Mouse (Mus musculus) megakaryocyte progenitor cell, adult 5-6 weeks (primary cell): ENCODE measurements around the gene S100a6. TPM values are rescaled to one million over a fixed set of nuclear protein-coding genes. Genes with fewer than 3 reads are reported as not detected.
A peak's percentile ranks its signal among the peaks of the same experiment; 100 is the strongest.

Experiments
- ATAC-seq: replicated peaks from 2 replicates; pipeline ENCODE4 v1.8.0; 2016; ENCODE audit warnings: mild to moderate bottlenecking, moderate TSS enrichment, inconsistent platforms; ENCODE audit not compliant: poor library complexity
- total RNA-seq, 2 experiments: library from RNA; stranded (forward) in 1 of 2; stranded (reverse) in 1 of 2; fragments of 157-497, 149-512 nt in 1 of 2; fragments of 200-1000 nt in 1 of 2; gene quantifications; 2 replicates each; pipeline versions ENCODE4 v1.2.3 to v1.2.4; 2015 to 2017

The S100a6 gene
- total RNA-seq, 2 experiments from 2014 or later, result 21.3 to 31.2 TPM

- ATAC-seq, result no peak
Observed at GRCm38 (mm10) chr3:90600458-90601195, 12.1 kb upstream of the S100a6 start.

GRCm38 (mm10) chr3:90601486-90602110 is 11.1 kb upstream of the S100a6 start, which contains the start of gene Gm42674:
TSS of gene Gm42674 (plus strand) at chr3:90601904.
- ATAC-seq, result no peak

GRCm38 (mm10) chr3:90603623-90604022 is 9.1 kb upstream of the S100a6 start, which contains the start of gene S100a4:
TSS of gene S100a4 (plus strand) at chr3:90603771.
- peak; percentile 81 for ATAC-seq

DNA sequence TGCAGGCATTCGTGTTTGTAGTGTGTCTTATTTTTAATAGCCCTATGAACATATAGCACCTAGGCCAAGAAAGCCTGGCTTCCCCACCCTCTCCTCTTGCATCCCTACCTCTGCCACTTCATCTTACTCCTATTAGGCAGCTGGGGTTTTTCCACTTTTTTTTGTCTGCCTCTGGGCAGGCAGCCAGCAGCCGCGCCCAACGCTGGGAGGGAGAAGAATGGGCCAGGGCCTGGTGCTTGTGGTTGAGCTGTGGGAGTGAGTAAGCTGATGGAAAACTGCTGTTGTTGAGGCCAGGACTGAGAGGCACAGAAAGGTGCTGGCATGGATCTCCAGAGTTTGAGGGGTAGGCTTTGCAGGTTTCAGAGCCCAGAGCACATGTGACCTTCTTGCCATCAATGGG is 8.3 kb upstream of the S100a6 start:
- ATAC-seq, result peak; percentile 67

GRCm38 (mm10) chr3:90605049-90605448 is 7.6 kb upstream of the S100a6 start:
- peak; percentile 19; the same call in 1 of the 2 replicates for ATAC-seq

DNA sequence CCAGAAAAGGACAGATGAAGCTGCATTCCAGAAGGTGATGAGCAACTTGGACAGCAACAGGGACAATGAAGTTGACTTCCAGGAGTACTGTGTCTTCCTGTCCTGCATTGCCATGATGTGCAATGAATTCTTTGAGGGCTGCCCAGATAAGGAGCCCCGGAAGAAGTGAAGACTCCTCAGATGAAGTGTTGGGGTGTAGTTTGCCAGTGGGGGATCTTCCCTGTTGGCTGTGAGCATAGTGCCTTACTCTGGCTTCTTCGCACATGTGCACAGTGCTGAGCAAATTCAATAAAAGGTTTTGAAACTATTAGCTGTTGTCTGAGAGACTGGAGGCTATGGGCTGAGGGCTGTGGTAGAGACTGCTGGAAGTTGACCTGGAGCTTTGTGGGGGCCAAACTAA is 6.9 kb upstream of the S100a6 start:
- ATAC-seq, result no peak

GRCm38 (mm10) chr3:90606185-90606584 is 6.5 kb upstream of the S100a6 start:
- ATAC-seq, result no peak

- no peak for ATAC-seq
Observed at GRCm38 (mm10) chr3:90607361-90607760, 5.3 kb upstream of the S100a6 start.

DNA sequence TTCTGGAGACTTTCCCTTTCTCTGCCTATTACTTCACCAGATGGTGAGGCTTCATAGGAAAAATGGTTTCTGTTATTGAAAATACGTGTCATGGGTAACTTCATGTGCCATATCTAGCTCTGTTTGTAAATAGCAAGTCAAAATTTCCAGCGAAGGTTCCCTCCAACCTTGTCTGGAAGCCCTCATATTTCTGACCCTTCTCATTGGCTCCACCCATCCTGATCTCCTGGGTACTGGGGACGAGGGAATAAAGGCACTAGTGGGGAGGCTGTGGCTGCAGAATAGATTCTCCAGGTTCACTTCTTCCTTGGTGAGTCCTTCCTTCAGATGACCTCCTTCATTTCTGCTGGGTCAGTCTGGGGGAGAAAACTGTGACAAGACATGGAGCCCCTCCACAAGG is 4.5 kb upstream of the S100a6 start, which contains the start of gene S100a5:
Gene S100a5, plus strand, starts transcription at position 301 of the 400 bp plus-strand sequence.
- no peak for ATAC-seq

DNA sequence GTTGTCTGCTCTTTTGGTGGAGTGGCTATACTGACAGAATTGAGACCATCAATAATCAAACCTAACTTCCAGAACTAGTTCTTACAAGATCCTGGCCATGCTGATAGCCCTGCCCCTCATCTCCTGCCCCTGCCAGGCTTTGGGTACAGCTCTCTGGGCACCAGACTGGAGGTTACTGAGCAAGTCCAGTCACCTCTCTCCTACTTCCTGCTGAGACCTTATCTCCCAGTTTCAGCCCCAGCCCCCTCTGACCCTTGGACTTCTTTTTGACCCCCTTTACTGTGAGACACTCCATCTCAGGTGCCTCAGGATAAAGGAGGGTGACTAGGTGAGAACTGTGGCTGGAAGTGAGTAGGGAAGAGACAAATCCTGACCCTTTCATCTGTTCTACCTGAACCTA is 3.6 kb upstream of the S100a6 start:
- ATAC-seq, result no peak

- ATAC-seq, result no peak
Observed at GRCm38 (mm10) chr3:90611494-90611893, 1.2 kb upstream of the S100a6 start.

DNA sequence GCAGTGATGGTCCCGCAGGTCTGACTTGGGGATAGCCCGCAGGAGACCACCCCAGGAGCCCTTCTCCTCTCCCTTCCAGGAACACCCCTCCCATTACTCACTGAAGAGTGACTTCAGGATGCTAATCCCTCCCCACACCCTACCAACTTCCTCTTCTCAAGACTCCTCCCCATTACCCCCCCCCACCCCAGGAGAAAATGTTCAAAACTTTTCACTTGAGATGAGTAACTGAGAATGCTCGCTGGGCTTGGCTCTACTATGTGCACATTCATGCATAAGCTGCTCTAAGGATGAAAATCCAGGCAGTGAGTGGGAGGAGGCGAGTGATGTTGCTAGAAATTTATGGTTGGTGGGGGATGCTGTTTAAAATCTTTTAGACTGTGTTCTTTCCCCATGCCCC is 621 bp upstream of the S100a6 start:
- ATAC-seq, result peak; percentile 32; the same call in 1 of the 2 replicates

DNA sequence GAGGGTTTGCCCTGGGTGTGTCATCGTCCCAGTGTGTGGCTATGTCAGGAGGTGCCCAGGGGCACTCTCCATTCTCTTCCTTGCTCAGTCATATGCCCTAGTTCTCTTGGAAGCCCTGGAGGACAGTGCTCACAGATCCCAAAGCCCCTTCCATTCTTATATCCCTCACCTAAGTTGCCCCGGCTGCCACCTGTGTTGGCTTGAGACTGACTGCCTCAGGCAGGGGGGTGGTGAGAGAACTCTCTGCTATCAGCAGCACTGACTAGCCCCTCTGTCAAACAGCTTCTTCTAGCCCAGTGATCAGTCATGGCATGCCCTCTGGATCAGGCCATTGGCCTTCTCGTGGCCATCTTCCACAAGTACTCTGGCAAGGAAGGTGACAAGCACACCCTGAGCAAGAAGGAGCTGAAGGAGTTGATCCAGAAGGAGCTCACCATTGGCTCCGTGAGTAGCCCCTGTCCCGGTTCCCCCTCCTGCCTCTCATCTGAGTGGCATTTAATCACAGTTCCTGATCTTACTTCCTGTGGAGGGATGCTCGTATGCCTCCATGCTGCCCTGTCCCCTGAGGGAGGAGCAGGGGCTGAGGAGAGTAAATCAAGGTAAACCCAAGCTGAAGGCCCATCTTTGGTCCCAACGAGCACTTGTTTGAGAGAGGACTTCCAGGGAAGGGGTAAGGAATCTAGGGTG is 922 bp downstream of the S100a6 start:
- no peak for ATAC-seq

DNA sequence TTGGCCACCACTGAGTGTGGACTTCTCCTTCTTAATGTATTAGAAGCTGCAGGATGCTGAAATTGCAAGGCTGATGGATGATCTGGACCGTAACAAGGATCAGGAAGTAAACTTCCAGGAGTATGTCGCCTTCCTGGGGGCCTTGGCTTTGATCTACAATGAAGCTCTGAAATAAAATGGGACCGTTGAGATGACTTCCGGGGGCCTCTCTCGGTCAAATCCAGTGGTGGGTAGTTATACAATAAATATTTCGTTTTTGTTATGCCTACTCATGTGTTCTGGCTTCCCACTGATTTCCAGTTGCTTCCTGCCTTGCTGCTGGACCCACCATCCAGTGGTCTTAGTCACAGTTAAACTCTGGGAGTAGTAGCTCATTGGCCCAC is 1.5 kb downstream of the S100a6 start:
- ATAC-seq, result no peak

- no peak for ATAC-seq
Observed at GRCm38 (mm10) chr3:90614611-90615251, 2.0 kb downstream of the S100a6 start.

DNA sequence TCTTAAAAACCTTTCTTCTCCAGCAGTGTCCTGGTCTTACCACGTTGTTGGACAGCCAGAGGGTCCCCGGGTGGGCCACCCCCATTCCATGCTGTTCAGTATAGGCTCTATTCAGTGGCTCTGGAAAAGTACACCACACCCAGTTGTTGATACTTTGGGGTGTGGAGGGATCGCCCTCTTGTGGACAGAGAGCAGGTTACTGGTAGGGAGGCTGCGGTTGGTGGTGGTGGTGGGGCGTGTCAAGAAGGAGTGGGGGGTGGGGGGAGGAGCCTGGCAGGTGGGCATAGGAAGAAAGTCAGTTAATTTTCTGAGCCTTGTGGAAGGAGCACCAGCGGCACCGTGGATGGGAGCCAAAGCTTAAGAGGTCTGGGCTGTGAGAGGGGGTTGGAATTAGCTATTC is 2.7 kb downstream of the S100a6 start:
- peak; percentile 84 for ATAC-seq

DNA sequence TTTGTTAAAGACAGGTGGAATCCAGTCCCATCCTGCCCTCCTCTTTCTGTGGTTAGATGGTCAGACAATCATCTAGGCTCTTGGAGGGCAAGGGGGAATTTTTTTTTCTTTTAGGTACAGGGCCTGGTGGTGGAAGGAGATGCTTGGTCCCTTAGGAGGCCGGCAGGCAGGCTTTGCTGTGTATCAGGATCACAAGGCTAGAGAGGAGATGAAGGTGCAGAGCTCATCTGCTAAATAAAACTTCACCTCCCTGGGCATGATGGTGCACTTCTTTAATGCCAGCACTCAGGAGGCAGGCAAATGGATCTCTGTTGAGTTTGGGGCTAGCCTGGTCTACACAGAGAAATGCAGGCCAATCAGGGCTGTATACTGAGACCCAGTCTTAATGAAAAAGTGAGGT is 3.2 kb downstream of the S100a6 start:
- no peak for ATAC-seq

DNA sequence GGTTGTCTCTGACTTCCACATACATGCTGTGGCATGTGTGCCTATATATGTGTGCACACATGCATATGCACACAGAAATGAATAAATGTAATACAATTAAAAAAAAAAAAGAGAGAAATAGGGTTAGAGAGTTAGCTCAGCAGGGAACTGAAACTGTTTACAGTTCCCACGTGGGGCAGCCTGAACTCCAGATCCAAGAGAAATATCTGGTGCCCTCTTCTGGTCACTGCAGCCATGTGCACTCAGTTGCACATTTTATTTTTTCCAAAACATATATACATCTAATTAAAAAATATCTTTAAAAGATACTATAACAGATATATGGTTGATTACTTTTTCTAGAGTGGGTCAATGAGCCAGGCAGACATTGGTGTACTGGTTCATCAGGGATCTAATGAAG is 4.9 kb downstream of the S100a6 start:
- peak; percentile 46; the same call in 1 of the 2 replicates for ATAC-seq

DNA sequence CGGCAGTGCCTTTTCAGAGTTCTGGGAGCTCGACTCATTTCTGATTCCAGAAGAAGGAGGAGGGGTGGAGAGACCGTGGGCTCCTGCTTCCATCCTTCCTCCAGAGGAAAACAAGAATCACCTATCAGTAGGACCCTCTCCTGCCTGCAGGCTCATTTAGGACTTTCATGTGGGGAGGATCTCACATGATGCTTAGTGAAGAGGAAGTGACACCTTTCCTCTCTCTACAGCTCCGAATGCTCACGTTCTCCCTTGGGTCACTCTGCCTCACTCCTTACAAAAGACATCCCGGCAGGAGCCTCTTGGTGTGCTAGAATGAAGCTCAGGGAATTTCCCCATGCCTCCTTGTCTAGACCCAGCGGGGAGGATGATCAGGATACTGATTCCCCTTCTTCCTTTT is 8.9 kb downstream of the S100a6 start:
- ATAC-seq, result 0 out of 2 replicates have a peak, but pooled peaks have one; percentile 31

DNA sequence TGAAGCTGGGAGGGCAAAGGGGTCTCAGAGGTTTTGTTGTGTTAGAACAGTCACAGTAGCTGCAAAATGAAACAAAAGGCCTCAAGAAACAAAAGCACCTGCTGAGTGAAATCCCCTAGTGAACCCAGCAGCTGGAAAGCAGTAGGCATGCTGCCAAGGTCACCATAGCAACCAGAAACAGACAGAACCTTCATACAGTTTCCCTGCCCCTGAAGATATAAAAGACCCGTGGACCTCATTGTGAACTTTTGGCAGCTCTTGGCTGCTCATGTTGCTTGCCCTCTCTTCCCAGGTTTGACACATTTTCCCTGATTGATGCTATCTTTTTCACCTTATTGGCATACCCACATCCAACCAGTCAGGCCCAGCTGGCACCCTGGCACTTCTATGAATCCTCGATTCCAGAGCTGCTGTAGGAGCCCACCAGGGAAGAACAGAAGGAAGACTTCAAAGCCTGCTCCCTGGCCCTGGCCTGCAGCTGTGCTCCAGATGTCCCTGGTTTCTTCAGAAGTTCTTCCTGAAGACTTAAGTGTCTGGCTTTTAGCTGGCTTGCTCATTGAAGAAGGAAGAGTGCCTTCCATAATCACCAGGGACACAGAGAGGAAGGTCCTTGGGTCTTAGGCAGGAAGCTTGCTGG is 10.9 kb downstream of the S100a6 start:
- no peak for ATAC-seq

GRCm38 (mm10) chr3:90625496-90625895 is 12.8 kb downstream of the S100a6 start:
- no peak for ATAC-seq
